Mouse (Mus musculus) midbrain, postnatal 0 days (tissue): Measurements from ENCODE around the gene H2al1a. TPM values are rescaled to one million over a fixed set of nuclear protein-coding genes. Genes with fewer than 3 reads are reported as not detected.
"Not testable (repeated sequence)": the region's sequence is repeated elsewhere in the genome, so short reads cannot be mapped to it uniquely, and the experiment has no call there.

ENCODE experiments used
- ATAC-seq: fragments of 200-750 bp; cut with Nextera tagmentation; 2 replicates; pipeline ENCODE4 v1.8.0; 2017; ENCODE audit warnings: moderate number of reproducible peaks, mild to moderate bottlenecking, moderate TSS enrichment, moderate library complexity; ENCODE audit not compliant: low FRiP score
- DNase-seq: peaks from one replicate; pipeline ENCODE4 v3.0.0-alpha.2; 2015; ENCODE audit warnings: low spot score
- H3K27ac ChIP-seq: fragments of 300-500 bp; sonication (generic); 2 replicates; pipeline ENCODE4 v1.5.1; 2014; ENCODE audit warnings: low read depth, mild to moderate bottlenecking, low read length, mixed read lengths
- H3K27me3 ChIP-seq: fragments of 300-500 bp; sonication (generic); 2 replicates; pipeline ENCODE4 v1.6.1; 2014; ENCODE audit warnings: low read length, control low read depth, mixed read lengths; ENCODE audit not compliant: insufficient read depth
- H3K36me3 ChIP-seq: fragments of 300-500 bp; sonication (generic); 2 replicates; pipeline ENCODE4 v1.6.1; 2014; ENCODE audit warnings: low read length, control low read depth, mixed read lengths; ENCODE audit not compliant: insufficient read depth
- H3K4me1 ChIP-seq: fragments of 300-500 bp; sonication (generic); 2 replicates; pipeline ENCODE4 v1.6.1; 2014; ENCODE audit warnings: mild to moderate bottlenecking, control low read depth, antibody characterized with exemption, low read length, mixed read lengths; ENCODE audit not compliant: insufficient read depth
- H3K4me2 ChIP-seq: fragments of 300-500 bp; sonication (generic); 2 replicates; pipeline ENCODE4 v1.6.1; 2014; ENCODE audit warnings: low read depth, mild to moderate bottlenecking, low read length, mixed read lengths; ENCODE audit not compliant: poor library complexity, severe bottlenecking
- H3K4me3 ChIP-seq: fragments of 300-500 bp; sonication (generic); 2 replicates; pipeline ENCODE4 v1.5.1; 2014; ENCODE audit warnings: low read depth, mild to moderate bottlenecking, low read length, moderate library complexity
- H3K9ac ChIP-seq: fragments of 300-500 bp; sonication (generic); replicated peaks from 2 replicates; pipeline ENCODE4 v1.6.1; 2014; ENCODE audit warnings: mild to moderate bottlenecking, low read length, moderate library complexity, mixed read lengths; ENCODE audit not compliant: poor library complexity, severe bottlenecking
- H3K9me3 ChIP-seq: fragments of 300-500 bp; sonication (generic); 2 replicates; pipeline ENCODE4 v1.6.1; 2016; ENCODE audit warnings: low read length, control low read depth
- CTCF ChIP-seq: IDR thresholded peaks from 2 replicates; pipeline ENCODE4 v1.5.1; 2016; ENCODE audit warnings: antibody characterized with exemption, mild to moderate bottlenecking
- WGBS: fragments of 180-500 bp; shearing (Covaris S2); extraction: QIAGEN DNeasy Blood & Tissue Kit; methylation state at CpG from one replicate; pipeline ENCODE4 v1.1.7; 2014; 5-methylcytosine and 5-hydroxymethylcytosine counted together
- polyA plus RNA-seq: library from polyadenylated mRNA; unstranded; fragments of >200 nt; fragmentation: Nextera tagmentation; extraction: Ambion mirVana; gene quantifications from 2 replicates; pipeline ENCODE4 v1.2.1, GENCODE M21; 2015
- total RNA-seq: library from RNA; depleted of rRNA; stranded (reverse); fragments of >200 nt; gene quantifications from 2 replicates; pipeline ENCODE4 v1.2.3, GENCODE M21; 2014; rRNA removed

H2al1a gene
- total and polyA plus RNA-seq, 2 experiments from 2014 or later, result not detected

- not testable (repeated sequence) for DNase-seq, H3K9me3 ChIP-seq, H3K36me3 ChIP-seq, H3K9ac ChIP-seq, H3K4me3 ChIP-seq, H3K4me2 ChIP-seq, H3K27me3 ChIP-seq, ATAC-seq, H3K27ac ChIP-seq, H3K4me1 ChIP-seq
- 97% methylated on average over 2 of the region's 2 CpGs for WGBS
These were observed 28.5 kb downstream of the H2al1a start, which contains the start of gene H2al1j for GRCm38 (mm10) chrX:11327522-11327921. Gene H2al1j, plus strand, starts transcription at chrX:11327822.

DNA sequence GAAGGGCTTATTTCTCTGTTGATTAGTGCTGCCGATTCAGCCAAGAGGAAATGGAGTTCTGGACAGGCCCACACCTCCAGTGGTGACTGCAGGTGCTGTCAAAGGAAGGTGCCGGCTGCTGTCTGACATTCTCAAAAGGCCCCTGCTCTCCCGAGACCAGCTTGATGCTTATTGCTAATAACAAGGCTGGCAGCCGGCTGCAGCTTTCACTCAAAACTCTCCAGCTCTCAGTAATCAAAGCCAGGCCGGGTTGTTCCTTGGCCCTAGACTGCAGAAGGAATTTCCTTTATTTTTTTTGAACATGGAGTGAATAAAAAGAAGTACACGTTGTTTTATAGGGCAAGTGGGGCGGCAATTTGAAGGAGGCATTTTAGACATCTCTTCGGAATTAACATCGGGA lies 46.7 kb downstream of the H2al1a start:
- Histone ChIP-seq H3K36me3 (no peaks in the 10 kb centered on the region), H3K9ac (no peak overlapping the region), H3K4me2 (no peak overlapping the region), H3K9me3 (no peaks in the 10 kb centered on the region), H3K27ac (no peak overlapping the region), H3K4me3 (no peak overlapping the region), H3K27me3 (0 out of 2 replicates have a peak, but pooled peaks cover 2% of the 10 kb centered on the region), H3K4me1 (no peaks in the 10 kb centered on the region)
- 51% methylated on average over 9 of the region's 9 CpGs for WGBS
- TF ChIP-seq CTCF, result no peak
- ATAC-seq (no peak), DNase-seq (peak; percentile 9)

DNA sequence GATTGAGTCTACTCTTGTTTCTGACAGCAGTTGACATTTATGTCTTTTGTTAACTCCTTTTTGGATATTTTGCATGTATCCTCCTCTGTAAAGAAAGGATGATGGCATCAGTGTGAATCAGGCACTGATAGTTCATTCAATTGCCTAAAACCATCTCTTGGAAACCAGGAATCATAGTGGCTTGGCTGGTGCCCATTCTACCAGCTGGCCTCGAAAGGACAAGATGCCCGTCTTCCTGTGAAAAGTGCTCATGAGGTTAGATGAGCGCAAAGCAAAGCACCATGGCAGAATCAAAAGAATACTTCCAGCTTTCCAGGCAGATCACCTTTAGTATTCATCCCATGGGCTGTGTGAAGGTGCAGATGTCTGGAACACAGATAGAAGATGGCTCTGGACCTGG lies 47.7 kb downstream of the H2al1a start:
- Histone ChIP-seq H3K4me2 (no peak overlapping the region), H3K4me3 (no peak overlapping the region), H3K27me3 (0 out of 2 replicates have a peak, but pooled peaks cover 2% of the 10 kb centered on the region), H3K36me3 (no peaks in the 10 kb centered on the region), H3K9ac (no peak overlapping the region), H3K9me3 (no peaks in the 10 kb centered on the region), H3K4me1 (no peaks in the 10 kb centered on the region), H3K27ac (no peak overlapping the region)
- DNase-seq (no peak), ATAC-seq (no peak)
- 94% methylated on average over 3 of the region's 3 CpGs for WGBS
- TF ChIP-seq CTCF, result no peak

Other genes starting within 250 kb of the H2al1a start
- gene H2al1b, start 3.2 kb downstream of the H2al1a start, total RNA-seq, result not detected in 2 replicates
- not detected in 2 replicates for gene H2al1b, start 3.2 kb downstream of the H2al1a start, polyA plus RNA-seq
- gene H2al1c, start 6.4 kb downstream of the H2al1a start, total RNA-seq, result not detected in 2 replicates
- gene H2al1c, start 6.4 kb downstream of the H2al1a start, polyA plus RNA-seq, result not detected in 2 replicates
- gene H2al1d, start 9.6 kb downstream of the H2al1a start, total RNA-seq, result not detected in 2 replicates
- not detected in 2 replicates for gene H2al1d, start 9.6 kb downstream of the H2al1a start, polyA plus RNA-seq
- not detected in 2 replicates for gene H2al1e, start 12.7 kb downstream of the H2al1a start, total RNA-seq
- gene H2al1e, start 12.7 kb downstream of the H2al1a start, polyA plus RNA-seq, result not detected in 2 replicates
- gene H2al1f, start 15.9 kb downstream of the H2al1a start, total RNA-seq, result not detected in 2 replicates
- gene H2al1f, start 15.9 kb downstream of the H2al1a start, polyA plus RNA-seq, result not detected in 2 replicates
- gene H2al1g, start 19.0 kb downstream of the H2al1a start, total RNA-seq, result not detected in 2 replicates
- not detected in 2 replicates for gene H2al1g, start 19.0 kb downstream of the H2al1a start, polyA plus RNA-seq
- not detected in 2 replicates for gene H2al1h, start 22.2 kb downstream of the H2al1a start, total RNA-seq
- not detected in 2 replicates for gene H2al1h, start 22.2 kb downstream of the H2al1a start, polyA plus RNA-seq
- gene H2al1i, start 25.4 kb downstream of the H2al1a start, total RNA-seq, result not detected in 2 replicates
- gene H2al1i, start 25.4 kb downstream of the H2al1a start, polyA plus RNA-seq, result not detected in 2 replicates
- gene H2al1j, start 28.6 kb downstream of the H2al1a start, total RNA-seq, result not detected in 2 replicates
- gene H2al1j, start 28.6 kb downstream of the H2al1a start, polyA plus RNA-seq, result not detected in 2 replicates